Mouse (Mus musculus) lung, adult 18-20 months (tissue): ENCODE measurements around the gene Tbl2.
A peak's percentile ranks its signal among the peaks of the same experiment; 100 is the strongest.

Experiments used
- DNase-seq, 2 experiments: peaks; one replicate each; pipeline ENCODE4 v3.0.0; 2022; ENCODE audit warnings: mixed read lengths in 2 of 2

Tbl2 gene

DNA sequence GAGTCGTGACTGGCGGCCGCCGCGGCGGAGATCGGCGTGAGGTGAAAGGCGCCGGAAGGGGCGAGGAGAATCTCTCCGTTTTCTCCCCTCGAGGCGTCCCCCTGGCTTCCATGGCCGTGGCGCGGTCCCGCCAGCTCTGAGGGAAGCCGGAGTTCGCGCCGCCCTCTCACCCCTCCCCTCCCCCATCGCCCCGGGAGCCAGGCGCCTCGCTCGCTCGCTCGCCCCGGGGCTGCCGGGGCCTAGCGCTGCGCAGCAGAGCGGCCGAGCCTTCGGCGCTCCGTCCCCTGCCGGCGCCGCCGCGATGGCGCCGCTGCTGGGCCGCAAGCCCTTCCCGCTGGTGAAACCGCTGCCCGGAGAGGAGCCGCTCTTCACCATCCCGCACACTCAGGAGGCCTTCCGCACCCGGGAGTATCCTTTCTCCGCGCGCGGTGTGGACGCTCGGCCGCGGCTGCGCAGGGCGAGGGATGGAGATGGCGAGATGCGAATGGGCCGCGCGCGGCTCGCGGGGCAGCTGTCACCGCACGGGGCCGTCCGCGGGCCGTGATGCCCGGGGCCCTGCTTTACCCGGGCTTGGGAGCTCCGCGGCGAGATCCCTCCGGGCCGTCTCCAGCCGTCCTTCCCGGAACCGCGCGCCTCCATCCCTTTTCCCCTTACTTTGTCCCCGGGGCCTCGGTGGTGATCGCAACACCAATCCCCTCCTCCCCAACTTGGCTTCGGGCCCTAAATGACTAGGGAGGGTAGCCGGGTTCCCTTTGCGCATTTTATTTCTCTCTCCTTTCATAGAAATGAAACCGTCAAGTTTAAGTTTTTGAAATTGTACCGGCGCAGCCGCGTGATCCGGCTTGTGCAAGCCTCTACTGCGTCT is 38.1 kb downstream of the Tbl2 start:
- DNase-seq = peak; percentile 33 to 34

DNA sequence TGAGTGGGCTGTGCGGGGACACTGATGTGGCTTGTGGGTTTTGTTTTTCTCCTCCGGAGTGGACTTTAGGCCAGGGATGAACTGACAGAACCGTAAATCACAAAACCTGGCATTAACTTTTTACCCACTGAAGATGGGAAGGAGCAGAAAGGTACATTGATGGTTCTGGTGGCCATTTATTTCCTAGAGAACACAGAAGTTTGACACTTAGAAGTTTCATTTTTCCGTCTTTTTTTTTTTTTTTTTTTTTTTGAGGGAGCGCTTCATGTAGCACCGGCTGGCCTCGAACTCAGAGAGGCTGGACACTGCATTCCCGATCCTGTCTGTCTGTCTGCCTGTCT is 38.7 kb downstream of the Tbl2 start:
- DNase-seq = no peak

DNA sequence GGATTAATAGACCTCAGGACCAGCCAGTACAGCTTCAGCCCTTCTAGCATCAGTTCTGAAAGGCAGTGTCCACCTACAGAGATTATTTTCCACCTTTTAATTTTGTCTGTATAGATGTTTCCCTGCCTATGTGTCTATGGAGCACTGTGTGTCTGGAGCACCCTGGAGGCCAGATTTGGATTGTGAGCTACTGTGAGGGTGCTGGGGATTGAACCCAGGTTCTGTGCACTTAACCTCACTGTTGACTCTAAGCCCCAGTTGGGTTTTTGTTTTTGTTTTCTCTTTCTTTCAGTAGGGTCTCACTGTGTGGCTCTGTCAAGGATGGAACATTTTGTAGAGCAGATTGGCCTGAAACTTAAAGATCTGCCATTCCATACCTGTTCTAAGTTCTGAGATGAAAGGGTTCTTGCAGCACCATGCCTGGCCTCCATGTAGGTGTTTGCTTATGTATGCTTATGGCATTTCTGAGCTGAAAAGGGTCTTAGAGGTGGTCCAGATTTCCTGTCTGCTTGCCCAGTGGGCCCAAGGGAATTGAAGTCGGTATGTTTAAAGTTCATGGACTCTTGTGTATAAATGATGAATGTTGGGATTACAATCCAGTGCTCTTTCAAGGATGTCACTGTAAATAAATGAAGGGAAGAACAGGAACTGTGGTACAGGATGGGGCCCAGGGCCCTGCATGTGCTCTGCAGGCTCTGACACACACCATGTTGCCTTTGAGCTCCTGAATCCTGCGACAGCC is 40.0 kb downstream of the Tbl2 start:
- DNase-seq = no peak

DNA sequence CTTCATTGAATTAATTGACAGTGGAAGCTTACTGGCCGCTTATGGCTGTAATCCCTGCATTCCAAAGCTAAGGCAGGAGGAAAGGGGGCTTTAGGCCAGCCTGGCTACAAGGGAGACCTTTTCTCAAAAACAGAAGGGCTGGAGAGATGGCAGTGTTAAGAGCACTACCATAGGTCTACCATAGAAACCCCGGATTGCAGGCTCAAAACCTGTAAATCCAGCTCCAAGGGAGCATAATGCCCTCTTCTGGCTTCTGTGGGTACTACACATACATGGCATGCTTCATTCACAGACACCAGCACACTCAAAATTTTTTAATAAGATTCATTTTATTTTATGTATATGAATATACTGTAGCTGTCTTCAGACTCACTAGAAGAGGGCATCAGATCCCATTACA is 42.2 kb downstream of the Tbl2 start:
- peak; percentile 53 to 63 for DNase-seq

DNA sequence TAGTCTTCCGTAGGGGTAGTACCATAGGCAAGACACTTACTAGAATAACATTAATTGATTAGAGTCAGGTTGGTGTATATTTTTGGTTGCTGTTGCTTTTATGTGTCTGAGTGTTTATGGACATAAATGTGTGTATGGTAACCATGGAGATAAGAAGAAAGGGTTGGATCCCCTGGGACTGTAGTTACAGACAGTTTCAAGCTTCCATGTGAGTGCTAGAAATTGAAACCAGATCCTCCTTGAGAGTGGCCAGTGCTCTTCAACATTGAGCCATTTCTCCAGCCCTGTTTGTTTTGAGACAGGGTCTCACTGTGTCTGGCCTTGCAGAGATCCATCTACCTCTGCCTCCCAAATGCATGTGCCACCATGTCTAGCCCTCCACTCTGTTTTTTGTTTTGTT is 43.0 kb downstream of the Tbl2 start:
- no peak for DNase-seq

GRCm38 (mm10) chr5:135196367-135196766 is 46.9 kb downstream of the Tbl2 start:
- DNase-seq = no peak

DNA sequence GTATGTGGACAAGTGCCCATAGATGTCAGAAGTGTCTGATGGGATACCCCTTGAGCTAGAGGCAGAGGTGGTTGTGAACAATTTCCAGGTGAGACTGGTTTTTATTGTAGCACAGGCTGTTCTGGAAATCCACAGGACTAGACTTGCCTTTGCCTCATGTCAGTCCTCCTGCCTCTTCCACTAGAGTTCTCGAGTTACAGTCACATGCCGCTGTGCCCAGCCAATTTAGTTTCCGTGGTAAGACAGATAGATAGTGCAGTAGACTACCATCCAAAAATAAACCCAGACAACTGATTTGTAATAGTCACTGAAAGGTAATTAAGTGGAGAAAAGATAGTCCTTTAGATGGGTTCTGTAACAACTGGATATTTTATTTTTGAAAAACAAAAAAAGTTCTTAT is 53.3 kb downstream of the Tbl2 start:
- DNase-seq = no peak

- no peak for DNase-seq
These were observed 58.7 kb downstream of the Tbl2 start for GRCm38 (mm10) chr5:135208197-135208596.
